8 mouse cellular contexts compared by ENCODE assay signal in the genomic region with DNA sequence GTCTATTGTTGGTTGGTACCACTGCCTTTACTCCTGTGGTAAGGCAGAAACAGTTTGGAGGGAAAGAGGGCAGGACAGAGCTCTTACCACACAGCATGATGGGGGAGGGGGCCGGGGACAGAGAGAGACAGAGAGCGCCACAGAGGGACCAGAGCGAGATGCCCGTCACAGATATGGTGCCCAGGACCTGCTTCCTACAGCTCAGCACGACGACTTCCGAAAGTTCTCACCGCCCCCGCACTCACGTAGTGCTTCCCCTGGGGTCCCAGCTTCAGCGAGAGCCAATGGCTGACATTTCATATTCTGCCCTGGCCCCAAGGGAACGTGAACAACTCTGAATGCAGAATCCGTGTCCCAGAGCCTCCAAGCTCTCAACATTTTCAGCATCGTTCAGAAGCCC.
DNase-seq lines count a peak whose midpoint lies in the region; ATAC-seq lines count a peak whose summit lies in the region.

No protein-coding gene starts in this region.

- intact Hi-C loops in heart, postnatal 25 days (cut with DNase I): no loop called here

- H3K4me3 ChIP-seq in heart, embryonic 14.5 days (ENCODE audit: control insufficient read depth in 1 of 2, insufficient read depth in 1 of 2, low read depth in 1 of 2, low read length in 2 of 2): peak overlapping the region; percentile 17 to 45; a peak in 3 of 4 replicates
- peak overlapping the region; percentile 1; the same call in 1 of the 2 replicates for H3K4me3 ChIP-seq in hindbrain, embryonic 16.5 days (ENCODE audit: low read length)
- H3K4me3 ChIP-seq in neural tube, embryonic 12.5 days: no peak overlapping the region

- H3K27me3 ChIP-seq in heart, embryonic 14.5 days (ENCODE audit: control insufficient read depth, insufficient read depth, low read length): no peaks in the 10 kb centered on the region
- no peaks in the 10 kb centered on the region for H3K27me3 ChIP-seq in hindbrain, embryonic 16.5 days (replicated peaks; ENCODE audit: control insufficient read depth, insufficient read depth, low read length)
- no peaks in the 10 kb centered on the region for H3K27me3 ChIP-seq in neural tube, embryonic 12.5 days (replicated peaks)

- H3K36me3 ChIP-seq in heart, embryonic 14.5 days (ENCODE audit: control insufficient read depth, insufficient read depth, low read length): no peaks in the 10 kb centered on the region
- no peaks in the 10 kb centered on the region for H3K36me3 ChIP-seq in hindbrain, embryonic 16.5 days (ENCODE audit: control insufficient read depth, insufficient read depth, low read length)
- no peaks in the 10 kb centered on the region for H3K36me3 ChIP-seq in neural tube, embryonic 12.5 days

- peak overlapping the region; percentile 63 for H3K4me2 ChIP-seq in heart, embryonic 14.5 days (ENCODE audit: low read length)
- H3K4me2 ChIP-seq in hindbrain, embryonic 16.5 days (ENCODE audit: low read length): peak overlapping the region; percentile 35
- peak overlapping the region; percentile 45 for H3K4me2 ChIP-seq in neural tube, embryonic 12.5 days (replicated peaks)

- DNase-seq in heart, postnatal 25 days (ENCODE audit: low spot score): no peak
- DNase-seq in right cerebral cortex, postnatal 14 days: no peak
- no peak for DNase-seq in left cerebral cortex, adult 11 months (ENCODE audit: low spot score)
- no peak for DNase-seq in gastrocnemius, postnatal 25 days

- H3K9me3 ChIP-seq in heart, embryonic 14.5 days (ENCODE audit: control insufficient read depth, low read length): no peaks in the 10 kb centered on the region
- H3K9me3 ChIP-seq in hindbrain, embryonic 16.5 days (ENCODE audit: control insufficient read depth, low read length): no peaks in the 10 kb centered on the region
- H3K9me3 ChIP-seq in neural tube, embryonic 12.5 days: no peaks in the 10 kb centered on the region

- WGBS in heart, embryonic 14.5 days: 14% methylated on average over 14 of the region's 14 CpGs
- WGBS in hindbrain, embryonic 16.5 days: 33% methylated on average over 14 of the region's 14 CpGs
- 28% methylated on average over 14 of the region's 14 CpGs for WGBS in neural tube, embryonic 12.5 days

- peak overlapping the region; percentile 5; the same call in 1 of the 2 replicates for H3K9ac ChIP-seq in heart, embryonic 14.5 days (ENCODE audit: low read length)
- H3K9ac ChIP-seq in hindbrain, embryonic 16.5 days (ENCODE audit: low read depth, low read length): no peak overlapping the region
- H3K9ac ChIP-seq in neural tube, embryonic 12.5 days: no peak overlapping the region

- peaks cover 15 to 19% of the 10 kb centered on the region in 2 experiments for H3K4me1 ChIP-seq in heart, embryonic 14.5 days (ENCODE audit: control insufficient read depth in 2 of 2, insufficient read depth in 2 of 2, low read length in 2 of 2)
- H3K4me1 ChIP-seq in hindbrain, embryonic 16.5 days (ENCODE audit: control insufficient read depth, insufficient read depth, low read depth, low read length): no peaks in the 10 kb centered on the region
- H3K4me1 ChIP-seq in neural tube, embryonic 12.5 days: peaks cover 6% of the 10 kb centered on the region

- no peak for ATAC-seq in heart, embryonic 14.5 days (ENCODE audit: insufficient number of reproducible peaks, insufficient read depth, low FRiP score, low read depth)
- ATAC-seq in activated CD4-positive, CD25-positive, alpha-beta regulatory T cell, adult 4 months: peak; percentile 50
- peak; percentile 37; the same call in 1 of the 2 replicates for ATAC-seq in hindbrain, embryonic 16.5 days
- ATAC-seq in neural tube, embryonic 12.5 days (ENCODE audit: low FRiP score, low read depth): no peak

- H3K27ac ChIP-seq in heart, embryonic 14.5 days (replicated peaks in 1 of 2; ENCODE audit: control insufficient read depth in 1 of 2, insufficient read depth in 1 of 2, low read depth in 2 of 2, low read length in 2 of 2): no peak overlapping the region
- no peak overlapping the region for H3K27ac ChIP-seq in hindbrain, embryonic 16.5 days (ENCODE audit: low read depth, low read length)
- H3K27ac ChIP-seq in neural tube, embryonic 12.5 days: no peak overlapping the region

Comparison
In these comparisons a context has a peak if more than half of its experiments do, and no peak if none do; other contexts are left out.
1. ATAC-seq: peak in activated CD4-positive, CD25-positive, alpha-beta regulatory T cell, adult 4 months (single experiment) and hindbrain, embryonic 16.5 days (single experiment); none in heart, embryonic 14.5 days (single experiment) and neural tube, embryonic 12.5 days (single experiment).
2. Peak in every context shown above with its lines, with median percentiles within 50 percentile points of each other: H3K4me2 ChIP-seq.